Mouse (Mus musculus): ENCODE data around the gene Birc3. TPM values are rescaled to one million over a fixed set of nuclear protein-coding genes. Genes with fewer than 3 reads are reported as not detected.

The Birc3 gene
- total and polyA plus RNA-seq, 3 experiments: 11.6 to 26.5 TPM; not detected in 1

DNA sequence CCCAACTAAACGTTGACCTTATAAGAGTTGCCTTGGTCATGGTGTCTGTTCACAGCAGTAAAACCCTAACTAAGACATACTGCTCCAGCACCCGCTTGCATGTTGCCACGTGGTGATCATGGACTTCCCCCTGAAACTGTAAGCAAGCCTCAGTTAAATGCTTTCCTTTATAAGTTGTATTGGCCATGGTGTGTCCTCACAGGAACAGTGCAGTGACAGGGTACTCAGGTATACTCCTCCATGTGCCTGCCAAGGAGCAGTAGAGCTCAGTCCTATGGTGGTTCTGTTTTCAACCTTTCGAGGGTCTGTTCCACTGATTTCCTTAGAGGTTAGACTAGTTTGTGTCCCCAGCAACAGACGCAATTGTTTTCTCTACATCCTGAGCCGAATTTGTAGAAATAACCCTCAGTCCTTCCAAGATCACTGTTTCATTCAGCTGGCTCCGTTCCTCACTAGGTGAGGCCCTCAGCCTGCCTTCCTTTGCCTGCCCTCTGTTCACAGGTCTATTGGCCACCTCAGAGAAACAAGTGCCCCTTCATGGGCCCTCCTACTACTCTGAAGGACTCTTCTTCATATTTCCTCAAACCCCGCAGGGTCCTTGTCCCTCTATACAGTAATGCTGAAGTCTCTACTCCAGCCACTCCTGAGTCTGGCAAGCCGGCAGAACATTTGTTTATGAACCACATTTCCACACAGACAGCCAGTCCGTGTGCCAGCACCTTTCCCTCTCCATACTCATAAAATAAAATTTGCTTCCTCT is 2.2 kb downstream of the Birc3 start:
- Histone ChIP-seq H3K79me2 (ENCODE audit: control insufficient read depth, insufficient read depth, low read length, poor library complexity) (peaks cover 8% of the 10 kb centered on the region), H3K9ac (ENCODE audit: control insufficient read depth, low read depth, low read length, poor library complexity, severe bottlenecking) (no peak overlapping the region), H3K4me3 (ENCODE audit: control insufficient read depth in 1 of 2, insufficient read depth in 1 of 2, low read depth in 2 of 2, low read length in 2 of 2) (no peak overlapping the region), H3K27me3 (ENCODE audit: control insufficient read depth in 1 of 2, insufficient read depth in 2 of 2, low read length in 2 of 2) (no peaks in the 10 kb centered on the region), H3K9me3 (replicated peaks; ENCODE audit: insufficient read depth, low read length) (no peaks in the 10 kb centered on the region), H3K36me3 (ENCODE audit: control insufficient read depth in 1 of 2, insufficient read depth in 2 of 2, low read length in 2 of 2) (peaks cover 0 to 26% of the 10 kb centered on the region in 2 experiments; a peak in 2 of 4 replicates), H3K4me1 (ENCODE audit: control insufficient read depth in 1 of 2, insufficient read depth in 2 of 2, low read length in 2 of 2) (peaks cover 12 to 35% of the 10 kb centered on the region in 2 experiments), H3K27ac (ENCODE audit: control insufficient read depth, low read depth, low read length) (no peak overlapping the region)
- peak; percentile 19 for DNase-seq (ENCODE audit: low read depth, low spot score)
- TF ChIP-seq MYC (IDR thresholded peaks at IDR 0.05; ENCODE audit: low read depth, low read length): no peak
- TF ChIP-seq ETS1 (IDR thresholded peaks at IDR 0.05; ENCODE audit: low read depth, low read length): no peak
- TF ChIP-seq JUND (IDR thresholded peaks at IDR 0.05; ENCODE audit: low read depth, low read length): no peak
- no peak for TF ChIP-seq MYB (IDR thresholded peaks at IDR 0.05; ENCODE audit: low read depth, low read length)
- TF ChIP-seq ZKSCAN1 (IDR thresholded peaks at IDR 0.05; ENCODE audit: low read depth, low read length): no peak
- no peak for TF ChIP-seq NRF1 (IDR thresholded peaks at IDR 0.05; ENCODE audit: insufficient read depth, low read depth, low read length, poor library complexity, severe bottlenecking)
- TF ChIP-seq CHD2 (IDR thresholded peaks at IDR 0.05; ENCODE audit: low read length): no peak
- no peak for TF ChIP-seq POLR2AphosphoS2 (IDR thresholded peaks at IDR 0.05; ENCODE audit: low read length)
- TF ChIP-seq TCF12 (IDR thresholded peaks at IDR 0.05; ENCODE audit: low read depth, low read length): no peak
- no peak for TF ChIP-seq MEF2A (IDR thresholded peaks at IDR 0.05; ENCODE audit: extremely low read depth, insufficient replicate concordance, low read depth, low read length, poor library complexity, severe bottlenecking)

DNA sequence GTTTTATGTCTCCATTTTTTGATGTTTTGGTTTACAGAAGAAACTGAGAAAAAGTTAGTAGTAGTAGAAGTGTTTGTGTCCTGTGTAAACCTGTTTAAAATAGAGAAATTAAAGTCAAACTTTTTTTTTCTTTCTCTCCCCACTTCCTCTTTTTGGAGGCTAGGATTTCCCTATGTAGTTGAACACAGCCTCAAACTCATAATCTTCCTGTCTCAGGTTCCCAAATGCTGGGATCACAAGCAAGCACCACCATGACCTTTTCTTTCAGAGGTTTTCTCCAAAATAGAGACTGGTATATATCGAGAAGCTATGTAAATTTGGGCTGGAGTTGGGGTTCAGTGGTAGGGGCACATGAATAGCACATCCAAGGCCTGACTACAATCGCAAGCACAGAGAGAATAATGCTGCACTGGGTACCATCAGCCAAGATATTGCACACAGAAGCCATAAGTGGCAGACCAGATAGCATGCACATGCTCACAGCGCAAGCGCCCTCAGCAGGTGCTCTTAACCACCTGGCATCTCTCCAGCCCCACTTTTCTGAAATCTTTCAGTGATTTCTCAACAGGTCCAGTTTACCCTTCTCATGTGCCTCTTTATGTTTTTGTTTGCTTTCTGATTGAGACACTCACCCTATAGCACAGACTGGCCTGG is 4.0 kb downstream of the Birc3 start:
- Histone ChIP-seq H3K36me3 (ENCODE audit: control insufficient read depth in 1 of 2, insufficient read depth in 2 of 2, low read length in 2 of 2) (peaks cover 0 to 26% of the 10 kb centered on the region in 2 experiments; a peak in 2 of 4 replicates), H3K27ac (ENCODE audit: control insufficient read depth, low read depth, low read length) (peak overlapping the region; percentile 57), H3K27me3 (ENCODE audit: control insufficient read depth in 1 of 2, insufficient read depth in 2 of 2, low read length in 2 of 2) (no peaks in the 10 kb centered on the region), H3K4me3 (ENCODE audit: control insufficient read depth in 1 of 2, insufficient read depth in 1 of 2, low read depth in 2 of 2, low read length in 2 of 2) (no peak overlapping the region), H3K9me3 (replicated peaks; ENCODE audit: insufficient read depth, low read length) (no peaks in the 10 kb centered on the region), H3K4me1 (ENCODE audit: control insufficient read depth in 1 of 2, insufficient read depth in 2 of 2, low read length in 2 of 2) (peaks cover 12 to 35% of the 10 kb centered on the region in 2 experiments), H3K79me2 (ENCODE audit: control insufficient read depth, insufficient read depth, low read length, poor library complexity) (peaks cover 8% of the 10 kb centered on the region), H3K9ac (ENCODE audit: control insufficient read depth, low read depth, low read length, poor library complexity, severe bottlenecking) (peak overlapping the region; percentile 5; the same call in 1 of the 2 replicates)
- DNase-seq (ENCODE audit: low read depth, low spot score): peak; percentile 90
- no peak; the same call in 1 of the 2 replicates for TF ChIP-seq ZKSCAN1 (IDR thresholded peaks at IDR 0.05; ENCODE audit: low read depth, low read length)
- TF ChIP-seq BHLHE40 (IDR thresholded peaks at IDR 0.05; ENCODE audit: borderline replicate concordance, low read depth, low read length): peak; percentile 69; the same call in 1 of the 2 replicates
- TF ChIP-seq ETS1 (IDR thresholded peaks at IDR 0.05; ENCODE audit: low read depth, low read length): peak; percentile 55; the same call in 1 of the 2 replicates
- peak; percentile 81; the same call in 1 of the 2 replicates for TF ChIP-seq CHD1 (IDR thresholded peaks at IDR 0.05; ENCODE audit: low read depth, low read length)
- no peak for TF ChIP-seq CTCF (IDR thresholded peaks at IDR 0.05 in 2 of 3, conservative IDR thresholded peaks at IDR 0.05 in 1 of 3; ENCODE audit: control insufficient read depth in 1 of 3, insufficient read depth in 1 of 3, low read depth in 2 of 3, low read length in 3 of 3, poor library complexity in 1 of 3, severe bottlenecking in 1 of 3)
- TF ChIP-seq MAFK (IDR thresholded peaks at IDR 0.05; ENCODE audit: borderline replicate concordance, low read depth, low read length): peak; percentile 6; the same call in 1 of the 2 replicates
- no peak for TF ChIP-seq USF2 (IDR thresholded peaks at IDR 0.05; ENCODE audit: borderline replicate concordance in 1 of 2, insufficient read depth in 1 of 2, low read depth in 1 of 2, low read length in 2 of 2)
- TF ChIP-seq MAZ (IDR thresholded peaks at IDR 0.05; ENCODE audit: low read depth, low read length): 0 out of 2 replicates have a peak, but pooled peaks have one; percentile 66
- peak; percentile 56; the same call in 1 of the 2 replicates for TF ChIP-seq MXI1 (IDR thresholded peaks at IDR 0.05; ENCODE audit: low read depth, low read length)
- TF ChIP-seq UBTF (IDR thresholded peaks at IDR 0.05; ENCODE audit: borderline replicate concordance, insufficient read depth, low read depth, low read length): no peak
- no peak for TF ChIP-seq CHD2 (IDR thresholded peaks at IDR 0.05; ENCODE audit: low read length)
- TF ChIP-seq SMC3 (IDR thresholded peaks at IDR 0.05; ENCODE audit: low read depth, low read length): no peak
- TF ChIP-seq TBP (IDR thresholded peaks at IDR 0.05; ENCODE audit: low read depth, low read length): 0 out of 2 replicates have a peak, but pooled peaks have one; percentile 50
- TF ChIP-seq NELFE (IDR thresholded peaks at IDR 0.05; ENCODE audit: low read depth, low read length): peak; percentile 32; the same call in 1 of the 2 replicates
- TF ChIP-seq NRF1 (IDR thresholded peaks at IDR 0.05; ENCODE audit: insufficient read depth, low read depth, low read length, poor library complexity, severe bottlenecking): peak; percentile 74
- no peak for TF ChIP-seq E2F4 (IDR thresholded peaks at IDR 0.05; ENCODE audit: borderline replicate concordance, low read depth, low read length)
- no peak for TF ChIP-seq MEF2A (IDR thresholded peaks at IDR 0.05; ENCODE audit: extremely low read depth, insufficient replicate concordance, low read depth, low read length, poor library complexity, severe bottlenecking)
- TF ChIP-seq HCFC1 (IDR thresholded peaks at IDR 0.05; ENCODE audit: low read depth, low read length): peak; percentile 45; the same call in 1 of the 2 replicates
- TF ChIP-seq RAD21 (IDR thresholded peaks at IDR 0.05; ENCODE audit: low read depth, low read length): no peak
- TF ChIP-seq POLR2A (IDR thresholded peaks at IDR 0.05; ENCODE audit: control insufficient read depth in 1 of 2, insufficient read depth in 1 of 2, low read depth in 1 of 2, low read length in 2 of 2, poor library complexity in 1 of 2): no peak
- TF ChIP-seq MYB (IDR thresholded peaks at IDR 0.05; ENCODE audit: low read depth, low read length): no peak
- TF ChIP-seq MAX (IDR thresholded peaks at IDR 0.05; ENCODE audit: low read length): peak; percentile 69; the same call in 1 of the 2 replicates
